Mouse (Mus musculus) naive thymus-derived CD4-positive, alpha-beta T cell, adult 5 months (primary cell): ENCODE results near the gene Ankrd53. TPM values are rescaled to one million over a fixed set of nuclear protein-coding genes. Genes with fewer than 3 reads are reported as not detected.

Experiments used
- polyA plus RNA-seq: library from polyadenylated mRNA; unstranded; fragments of 100-300 nt; shearing (Covaris generic); gene quantifications from one replicate; pipeline ENCODE4 v1.2.1, GENCODE M21; 2017

Ankrd53 gene
- not detected for polyA plus RNA-seq

DNA sequence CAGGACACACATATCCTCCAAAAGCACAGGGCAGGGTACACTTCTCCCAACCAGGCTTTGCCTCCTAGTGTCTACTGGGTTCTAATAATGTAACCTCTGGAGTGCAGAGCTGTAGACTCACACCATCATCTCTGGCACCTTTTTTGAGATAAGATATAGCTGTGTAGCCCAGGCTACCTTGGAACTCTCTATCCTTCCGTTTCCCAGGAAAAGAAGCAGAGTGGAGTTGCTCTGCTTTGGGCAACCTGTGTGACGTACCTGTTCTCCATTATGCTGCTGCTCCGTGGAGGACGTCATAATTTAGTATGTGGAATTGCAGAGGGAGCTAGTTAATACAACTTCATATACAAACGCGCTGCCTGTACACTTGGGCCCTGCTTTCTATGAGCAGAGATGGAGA is at the start of gene Ankrd53:
Gene Ankrd53, plus strand, starts transcription at position 301 of the 400 bp plus-strand sequence.

DNA sequence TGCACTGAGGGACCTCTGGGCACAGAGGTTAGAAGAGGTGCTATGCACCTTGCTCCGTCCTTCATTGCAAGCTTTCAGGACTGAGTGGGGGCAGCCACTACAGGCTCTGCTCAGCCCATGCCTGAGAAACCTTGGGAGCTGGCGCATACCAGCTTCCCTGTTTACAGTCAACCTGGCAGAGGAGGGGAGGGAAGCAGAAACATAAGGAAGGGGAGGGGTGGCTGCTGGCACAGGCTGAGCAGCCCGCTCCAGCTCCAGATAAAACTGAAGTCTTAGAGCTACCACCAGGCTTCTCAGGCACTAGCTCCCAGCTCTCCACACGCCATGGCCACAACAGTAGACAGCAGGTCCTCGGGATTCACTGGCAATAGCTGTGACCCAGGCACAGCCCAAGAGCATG is 19.7 kb upstream of the Ankrd53 start, which contains the start of gene Atp6v1b1:
Gene Atp6v1b1, plus strand, starts transcription at position 230 of the 400 bp plus-strand sequence.

DNA sequence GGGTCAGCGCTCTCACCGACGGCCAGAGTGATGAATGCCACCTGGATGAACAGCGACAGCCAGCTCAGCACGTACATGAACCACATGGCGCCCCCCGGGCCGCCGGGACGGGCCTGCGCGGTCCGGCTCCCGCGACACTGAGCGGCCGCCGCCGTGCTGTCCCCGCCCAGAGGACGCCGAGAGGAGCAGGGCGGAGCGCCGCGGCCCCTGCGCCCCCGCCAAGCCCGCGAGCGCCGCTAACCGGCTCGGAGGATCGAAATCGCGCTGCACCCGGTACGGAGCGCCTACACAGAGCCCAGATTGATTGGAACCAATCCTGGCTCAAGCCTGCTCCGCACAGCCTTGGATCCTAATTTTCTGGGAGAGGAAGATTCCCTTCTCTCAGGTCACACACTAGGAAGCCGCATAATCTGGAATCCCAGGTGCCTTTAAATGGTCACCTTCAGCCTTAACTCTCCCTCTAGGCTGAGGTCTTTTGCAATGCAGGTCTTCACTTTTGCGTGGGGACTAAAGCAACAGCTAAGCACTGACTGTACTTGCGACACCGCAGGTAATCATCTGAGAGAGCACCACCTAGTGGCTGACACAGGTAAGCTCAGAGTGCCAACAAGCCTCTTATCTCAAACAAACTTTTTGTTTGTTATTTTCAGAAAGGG is 13.3 kb downstream of the Ankrd53 start, which contains the start of gene Tex261:
Gene Tex261, minus strand, starts transcription at position 176 of the 656 bp plus-strand sequence.

DNA sequence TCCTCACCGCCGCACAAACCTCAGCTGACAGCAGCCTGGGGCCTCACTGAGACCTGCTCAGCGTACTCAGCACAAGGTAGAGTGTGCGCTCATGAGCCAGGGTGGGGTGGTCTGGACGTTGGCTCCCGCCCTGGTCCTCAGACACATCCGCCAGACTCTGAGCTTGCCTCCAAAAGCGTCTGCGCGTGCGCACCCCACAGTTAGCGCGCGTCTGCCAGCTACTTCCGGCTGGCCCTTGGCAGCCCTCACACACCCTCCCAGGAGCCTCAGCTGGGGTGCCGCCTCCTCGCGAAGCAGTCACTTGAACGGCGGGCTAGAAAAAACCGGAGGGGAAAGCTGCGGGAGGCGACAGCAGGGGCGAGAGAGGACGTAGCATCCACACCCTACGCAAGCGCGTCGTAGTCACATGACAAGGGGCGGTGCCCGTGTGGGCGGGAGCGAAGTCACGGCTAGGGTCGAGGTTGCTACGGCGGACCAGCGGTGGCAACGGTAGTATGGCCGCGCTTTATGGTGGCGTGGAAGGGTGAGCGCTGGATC is 32.4 kb downstream of the Ankrd53 start, which contains the start of gene Nagk:
Gene Nagk, plus strand, starts transcription at position 223 of the 537 bp plus-strand sequence.

Other genes starting within 250 kb of the Ankrd53 start
- gene Actg2, start 226.4 kb upstream of the Ankrd53 start, polyA plus RNA-seq, result not detected
- 20.2 TPM for gene Stambp, start 189.9 kb upstream of the Ankrd53 start, polyA plus RNA-seq
- gene Clec4f, start 106.5 kb upstream of the Ankrd53 start, polyA plus RNA-seq, result not detected
- gene Cd207, start 84.8 kb upstream of the Ankrd53 start, polyA plus RNA-seq, result not detected
- not detected for gene Vax2, start 51.4 kb upstream of the Ankrd53 start, polyA plus RNA-seq
- gene Atp6v1b1, start 19.7 kb upstream of the Ankrd53 start, polyA plus RNA-seq, result not detected
- gene Tex261, start 13.2 kb downstream of the Ankrd53 start, polyA plus RNA-seq, result 83.4 TPM
- 11.8 TPM for gene Nagk, start 32.3 kb downstream of the Ankrd53 start, polyA plus RNA-seq
- gene Paip2b, start 69.1 kb downstream of the Ankrd53 start, polyA plus RNA-seq, result 67.5 TPM
- gene Zfp638, start 104.5 kb downstream of the Ankrd53 start, polyA plus RNA-seq, result 104 TPM
- gene Dysf, start 245.9 kb downstream of the Ankrd53 start, polyA plus RNA-seq, result not detected